Mouse (Mus musculus): ENCODE data around the gene Cdkl5.

DNA sequence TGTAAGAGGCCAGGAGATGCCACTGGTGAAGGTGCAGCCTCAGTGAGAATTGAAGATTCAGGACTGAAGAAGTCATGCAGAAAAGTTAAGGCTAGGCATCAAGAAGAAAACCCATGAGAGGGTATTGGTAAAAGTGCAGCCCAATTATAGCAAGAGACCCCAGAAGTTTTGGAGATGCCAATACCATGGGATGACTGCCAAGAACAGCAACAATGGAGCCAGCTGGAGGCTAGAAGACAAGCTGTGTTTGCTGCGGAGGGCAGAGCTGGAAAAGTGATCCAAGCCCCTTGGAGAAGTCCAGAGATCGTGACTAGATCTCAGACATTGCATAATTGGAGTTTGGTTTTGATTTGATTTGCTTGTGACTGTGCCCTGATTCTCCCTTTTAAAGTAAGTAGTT is 108.2 kb downstream of the Cdkl5 start:
- no peak for TF ChIP-seq CTCF (IDR thresholded peaks at IDR 0.05; ENCODE audit: low read depth)
- TF ChIP-seq EP300 (IDR thresholded peaks at IDR 0.05; ENCODE audit: low read depth): no peak

Measured in heart, postnatal 0 days (tissue).